Mouse (Mus musculus) MEL (cell line): ENCODE results near the gene Cby1. TPM values are rescaled to one million over a fixed set of nuclear protein-coding genes. Genes with fewer than 3 reads are reported as not detected.
A peak's percentile ranks its signal among the peaks of the same experiment; 100 is the strongest.

Experiments
- DNase-seq: peaks from one replicate; pipeline ENCODE4 v3.0.0; 2011; ENCODE audit warnings: low read depth, low spot score
- H3K27ac ChIP-seq: 2 replicates; pipeline ENCODE4 v1.5.1; 2012; ENCODE audit warnings: low read depth, mild to moderate bottlenecking, control low read depth, low read length, moderate library complexity; ENCODE audit not compliant: control insufficient read depth
- H3K27me3 ChIP-seq, 2 experiments: fragments of 150-350 bp in 1 of 2; sonication (generic) in 1 of 2; 2 replicates each; pipeline ENCODE4 v1.6.1; 2012; ENCODE audit warnings: low read length in 2 of 2, mild to moderate bottlenecking in 2 of 2, improper control_type of control experiment in 1 of 2, moderate library complexity in 1 of 2; ENCODE audit not compliant: insufficient read depth in 2 of 2, control insufficient read depth in 1 of 2
- H3K36me3 ChIP-seq, 2 experiments: 2 replicates each; pipeline ENCODE4 v1.6.1; 2012 to 2014; ENCODE audit warnings: low read length in 2 of 2, improper control_type of control experiment in 1 of 2, inconsistent platforms in 1 of 2, mild to moderate bottlenecking in 1 of 2; ENCODE audit not compliant: insufficient read depth in 2 of 2, control insufficient read depth in 1 of 2
- H3K4me1 ChIP-seq, 2 experiments: fragments of 150-350 bp in 1 of 2; sonication (generic) in 1 of 2; 2 replicates each; pipeline ENCODE4 v1.6.1; 2012; ENCODE audit warnings: low read length in 2 of 2, improper control_type of control experiment in 1 of 2, mild to moderate bottlenecking in 1 of 2; ENCODE audit not compliant: insufficient read depth in 2 of 2, control insufficient read depth in 1 of 2
- H3K4me3 ChIP-seq, 2 experiments: fragments of 150-350 bp in 1 of 2; sonication (generic) in 1 of 2; 2 replicates each; pipeline ENCODE4 v1.5.1; 2012; ENCODE audit warnings: low read depth in 2 of 2, low read length in 2 of 2, mild to moderate bottlenecking in 2 of 2, moderate library complexity in 2 of 2, control low read depth in 1 of 2, improper control_type of control experiment in 1 of 2; ENCODE audit not compliant: control insufficient read depth in 1 of 2, insufficient read depth in 1 of 2
- H3K79me2 ChIP-seq: 2 replicates; pipeline ENCODE4 v1.6.1; 2012; ENCODE audit warnings: mild to moderate bottlenecking, low read length, moderate library complexity; ENCODE audit not compliant: control insufficient read depth, poor library complexity, insufficient read depth
- H3K9ac ChIP-seq: 2 replicates; pipeline ENCODE4 v1.6.1; 2012; ENCODE audit warnings: low read depth, mild to moderate bottlenecking, control low read depth, low read length, moderate library complexity; ENCODE audit not compliant: control insufficient read depth, poor library complexity, severe bottlenecking
- H3K9me3 ChIP-seq: fragments of 150-350 bp; sonication (generic); replicated peaks from 2 replicates; pipeline ENCODE4 v1.6.1; 2012; ENCODE audit warnings: mild to moderate bottlenecking, low read length, improper control_type of control experiment, moderate library complexity; ENCODE audit not compliant: insufficient read depth
- CHD1 ChIP-seq: IDR thresholded peaks from 2 replicates; pipeline ENCODE4 v1.6.1; 2012; ENCODE audit warnings: low read depth, mild to moderate bottlenecking, inconsistent platforms, low read length, improper control_type of control experiment
- CHD2 ChIP-seq: IDR thresholded peaks from 2 replicates; pipeline ENCODE4 v1.6.1; 2011; ENCODE audit warnings: low read length, improper control_type of control experiment
- CTCF ChIP-seq, 3 experiments: IDR thresholded peaks in 2 of 3; conservative IDR thresholded peaks in 1 of 3; 2 replicates each; pipeline ENCODE4 v1.5.1; 2011 to 2012; ENCODE audit warnings: low read length in 3 of 3, low read depth in 2 of 3, mild to moderate bottlenecking in 2 of 3, improper control_type of control experiment in 1 of 3, inconsistent platforms in 1 of 3, mixed read lengths in 1 of 3, moderate library complexity in 1 of 3; ENCODE audit not compliant: control insufficient read depth in 1 of 3, insufficient read depth in 1 of 3, poor library complexity in 1 of 3, severe bottlenecking in 1 of 3
- ELF1 ChIP-seq: IDR thresholded peaks from 2 replicates; pipeline ENCODE4 v1.6.1; 2014; ENCODE audit warnings: low read depth, mild to moderate bottlenecking, inconsistent platforms, low read length, improper control_type of control experiment, moderate library complexity
- GABPA ChIP-seq: IDR thresholded peaks from 2 replicates; pipeline ENCODE4 v1.6.1; 2012; ENCODE audit warnings: low read depth, mild to moderate bottlenecking, inconsistent platforms, low read length, improper control_type of control experiment, moderate library complexity
- GATA1 ChIP-seq: IDR thresholded peaks from 2 replicates; pipeline ENCODE4 v1.6.1; 2011; ENCODE audit warnings: low read depth, low read length, improper control_type of control experiment
- JUND ChIP-seq: IDR thresholded peaks from 2 replicates; pipeline ENCODE4 v1.6.1; 2011; ENCODE audit warnings: low read depth, mild to moderate bottlenecking, improper control_type of control experiment, low read length
- KAT2A ChIP-seq: conservative IDR thresholded peaks from 2 replicates; pipeline ENCODE4 v1.6.1; 2012; ENCODE audit warnings: low read depth, low read length, improper control_type of control experiment, inconsistent platforms
- MAFK ChIP-seq: IDR thresholded peaks from 2 replicates; pipeline ENCODE4 v1.6.1; 2011; ENCODE audit warnings: low read depth, mild to moderate bottlenecking, low read length, improper control_type of control experiment, borderline replicate concordance
- MAX ChIP-seq: IDR thresholded peaks from 2 replicates; pipeline ENCODE4 v1.6.1; 2011; ENCODE audit warnings: low read length, improper control_type of control experiment
- MEF2A ChIP-seq: IDR thresholded peaks from 2 replicates; pipeline ENCODE4 v1.6.1; 2014; ENCODE audit warnings: low read depth, mild to moderate bottlenecking, inconsistent platforms, low read length, improper control_type of control experiment; ENCODE audit not compliant: poor library complexity, insufficient replicate concordance, severe bottlenecking; ENCODE audit errors: extremely low read depth
- MXI1 ChIP-seq: IDR thresholded peaks from 2 replicates; pipeline ENCODE4 v1.6.1; 2011; ENCODE audit warnings: mild to moderate bottlenecking, low read depth, low read length, improper control_type of control experiment
- MYC ChIP-seq: IDR thresholded peaks from 2 replicates; pipeline ENCODE4 v1.6.1; 2011; ENCODE audit warnings: low read depth, mild to moderate bottlenecking, low read length, improper control_type of control experiment, moderate library complexity
- POLR2AphosphoS2 ChIP-seq: IDR thresholded peaks from 2 replicates; pipeline ENCODE4 v1.6.1; 2011; ENCODE audit warnings: low read length, improper control_type of control experiment
- RAD21 ChIP-seq: IDR thresholded peaks from 2 replicates; pipeline ENCODE4 v1.6.1; 2011; ENCODE audit warnings: mild to moderate bottlenecking, low read depth, low read length, improper control_type of control experiment
- TAL1 ChIP-seq: IDR thresholded peaks from 2 replicates; pipeline ENCODE4 v1.6.1; 2012; ENCODE audit warnings: mild to moderate bottlenecking, inconsistent platforms, low read length, moderate library complexity, mixed read lengths
- TBP ChIP-seq: IDR thresholded peaks from 2 replicates; pipeline ENCODE4 v1.8.0; 2011; ENCODE audit warnings: low read depth, low read length, improper control_type of control experiment
- USF1 ChIP-seq: IDR thresholded peaks from 2 replicates; pipeline ENCODE4 v1.6.1; 2014; ENCODE audit warnings: low read depth, mild to moderate bottlenecking, inconsistent platforms, low read length, improper control_type of control experiment, moderate library complexity
- ZC3H11A ChIP-seq: IDR thresholded peaks from 2 replicates; pipeline ENCODE4 v1.6.1; 2012; ENCODE audit warnings: low read depth, mild to moderate bottlenecking, inconsistent platforms, low read length, improper control_type of control experiment
- ZKSCAN1 ChIP-seq: IDR thresholded peaks from 2 replicates; pipeline ENCODE4 v1.6.1; 2012; ENCODE audit warnings: low read depth, mild to moderate bottlenecking, inconsistent platforms, low read length, improper control_type of control experiment, moderate library complexity
- ZMIZ1 ChIP-seq: IDR thresholded peaks from 2 replicates; pipeline ENCODE4 v1.6.1; 2012; ENCODE audit warnings: low read depth, mild to moderate bottlenecking, inconsistent platforms, low read length, improper control_type of control experiment, moderate library complexity
- ZNF384 ChIP-seq: IDR thresholded peaks from 2 replicates; pipeline ENCODE4 v1.6.1; 2012; ENCODE audit warnings: low read depth, mild to moderate bottlenecking, inconsistent platforms, low read length, improper control_type of control experiment
- polyA plus RNA-seq, 2 experiments: library from polyadenylated mRNA; stranded (reverse) in 1 of 2; unstranded in 1 of 2; fragments of >175 nt in 1 of 2; fragments of >200 nt in 1 of 2; gene quantifications; 2 replicates each; pipeline versions ENCODE4 v1.2.1 to v1.2.4; 2012; ENCODE audit warnings: low replicate concordance in 2 of 2, low read depth in 1 of 2; ENCODE audit not compliant: insufficient read length in 2 of 2, insufficient read depth in 1 of 2, missing spikeins in 1 of 2
- total RNA-seq: library from RNA; depleted of rRNA; stranded (reverse); fragments of 300-350 nt; gene quantifications from 2 replicates; pipeline ENCODE4 v1.2.3, GENCODE M21; 2012

Gene Cby1
- total and polyA plus RNA-seq, 3 experiments: 34.3 to 56.2 TPM; not detected in 1

- H3K27ac ChIP-seq: no peak overlapping the region
- H3K9me3 ChIP-seq: no peaks in the 10 kb centered on the region
- no peak for TF ChIP-seq TBP
- no peak for TF ChIP-seq CHD2
- no peak for TF ChIP-seq MEF2A
- TF ChIP-seq ZKSCAN1: no peak
- TF ChIP-seq CTCF (IDR thresholded peaks at IDR 0.05 in 2 of 3, conservative IDR thresholded peaks at IDR 0.05 in 1 of 3; ENCODE audit: control insufficient read depth in 1 of 3, insufficient read depth in 1 of 3, low read depth in 2 of 3, low read length in 3 of 3, poor library complexity in 1 of 3, severe bottlenecking in 1 of 3): no peak
- no peak for TF ChIP-seq TAL1
- TF ChIP-seq, all 39 proteins: peak for 0
- Histone ChIP-seq H3K9ac (no peak overlapping the region), H3K4me1 (peaks cover 0 to 2% of the 10 kb centered on the region in 2 experiments; a peak in 1 of 4 replicates), H3K27me3 (no peaks in the 10 kb centered on the region; a peak in 1 of 4 replicates), H3K36me3 (no peaks in the 10 kb centered on the region), H3K4me3 (no peak overlapping the region), H3K79me2 (no peaks in the 10 kb centered on the region)
- DNase-seq: no peak
These were observed 17.7 kb upstream of the Cby1 start for GRCm38 (mm10) chr15:79641135-79641817.

DNA sequence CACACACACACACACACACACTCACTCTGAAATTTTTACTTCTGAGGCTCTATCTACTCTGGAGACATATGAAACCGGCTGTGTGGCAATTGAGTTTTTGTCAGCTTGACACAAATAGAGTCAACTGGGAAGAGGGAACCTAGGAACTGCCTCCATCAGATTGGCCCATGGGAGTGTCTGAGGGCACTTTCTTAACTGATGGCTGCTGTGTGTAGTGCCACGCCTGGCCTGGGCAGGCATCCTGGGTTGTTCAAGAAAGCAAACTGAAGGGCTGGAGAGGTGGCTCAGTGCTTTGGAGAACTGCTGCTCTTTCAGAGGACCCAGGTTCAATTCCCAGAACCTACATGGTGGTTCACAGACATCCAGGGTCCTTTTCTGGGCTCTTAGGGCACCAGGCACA, 13.5 kb upstream of the Cby1 start:
- Histone ChIP-seq H3K4me1 (peaks cover 0 to 2% of the 10 kb centered on the region in 2 experiments; a peak in 1 of 4 replicates), H3K9me3 (no peaks in the 10 kb centered on the region), H3K27ac (no peak overlapping the region), H3K9ac (no peak overlapping the region), H3K36me3 (no peaks in the 10 kb centered on the region), H3K4me3 (no peak overlapping the region)
- peak; percentile 58 for DNase-seq
- TF ChIP-seq TBP: 0 out of 2 replicates have a peak, but pooled peaks have one; percentile 12
- TF ChIP-seq MAX: no peak
- TF ChIP-seq GATA1: peak; percentile 57
- TF ChIP-seq, all 39 proteins: peak for 2
- H3K79me2 ChIP-seq: no peaks in the 10 kb centered on the region
- no peaks in the 10 kb centered on the region for H3K27me3 ChIP-seq

- TF ChIP-seq MAFK: no peak
- TF ChIP-seq ZNF384: no peak
- no peak for TF ChIP-seq MYC
- TF ChIP-seq CHD1: no peak
- no peak for TF ChIP-seq JUND
- no peak for TF ChIP-seq GABPA
- no peak for TF ChIP-seq POLR2AphosphoS2
- no peak for TF ChIP-seq RAD21
- no peak for TF ChIP-seq GATA1
- no peak for TF ChIP-seq MAX
- TF ChIP-seq ELF1: no peak
- no peak for TF ChIP-seq ZMIZ1
- no peak for TF ChIP-seq MXI1
- no peak for TF ChIP-seq ZC3H11A
- TF ChIP-seq USF1: no peak
- TF ChIP-seq ZKSCAN1: no peak
- no peak for TF ChIP-seq CHD2
- no peak for TF ChIP-seq KAT2A
- Histone ChIP-seq H3K9ac (no peak overlapping the region), H3K27me3 (no peaks in the 10 kb centered on the region), H3K36me3 (no peaks in the 10 kb centered on the region), H3K27ac (no peak overlapping the region), H3K4me3 (no peak overlapping the region), H3K79me2 (no peaks in the 10 kb centered on the region), H3K9me3 (no peaks in the 10 kb centered on the region), H3K4me1 (peaks cover 0 to 2% of the 10 kb centered on the region in 2 experiments; a peak in 1 of 4 replicates)
- no peak for DNase-seq
These were observed 10.9 kb upstream of the Cby1 start for GRCm38 (mm10) chr15:79648130-79648529.
